In the genomic region with DNA sequence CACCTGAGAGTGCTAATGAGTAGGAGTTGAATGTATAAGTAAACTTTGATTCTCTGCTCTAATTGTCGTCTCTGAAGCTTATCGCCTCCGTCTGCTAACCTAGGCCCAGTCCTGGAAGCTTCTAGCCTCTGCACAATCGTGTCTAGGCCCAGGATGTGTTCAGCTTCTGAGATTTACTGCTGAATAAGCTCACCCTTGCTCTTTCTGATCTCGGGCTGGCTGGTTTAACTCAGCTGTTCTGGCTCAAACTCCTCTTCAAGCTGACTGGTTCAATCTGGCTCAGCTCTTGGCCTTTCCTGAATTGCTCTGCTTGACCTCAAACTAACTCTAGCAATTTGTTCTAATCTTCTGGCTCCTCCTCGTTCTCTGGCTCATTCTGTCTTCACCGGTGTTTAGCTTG, we compare ENCODE assay signal across 20 mouse cellular contexts.
"Had no signal": no experiment of that assay in that cellular context is flagged by ENCODE, and none has a peak within 500 bp of the region (broad histone marks: within the 10 kb centered on the region; RNA-seq: fewer than 3 reads in every experiment).

No protein-coding gene starts in this region.

- H3K9me3 ChIP-seq: intestine, embryonic 15.5 days; limb, embryonic 10.5 days; limb, embryonic 13.5 days; liver, embryonic 12.5 days; liver, embryonic 15.5 days; lung, embryonic 15.5 days; midbrain, embryonic 10.5 days; neural tube, embryonic 12.5 days; neural tube, embryonic 15.5 days had no signal

- H3K9ac ChIP-seq: intestine, embryonic 15.5 days; limb, embryonic 13.5 days; liver, embryonic 12.5 days; liver, embryonic 15.5 days; lung, embryonic 15.5 days; neural tube, embryonic 12.5 days; neural tube, embryonic 15.5 days had no signal

- H3K27ac ChIP-seq: intestine, embryonic 15.5 days; limb, embryonic 10.5 days; limb, embryonic 13.5 days; liver, embryonic 12.5 days; liver, embryonic 15.5 days; lung, embryonic 15.5 days; midbrain, embryonic 10.5 days; neural tube, embryonic 12.5 days; neural tube, embryonic 15.5 days had no signal

- DNase-seq: liver; lung, adult 18-20 months; lung, postnatal 10 days; lung, postnatal 36 days; midbrain, embryonic 14.5 days; right cerebral cortex, adult 18-20 months; right cerebral cortex, postnatal 14 days; right cerebral cortex, postnatal 4 days; thymus, postnatal 25 days had no signal

- H3K36me3 ChIP-seq: intestine, embryonic 15.5 days; limb, embryonic 10.5 days; limb, embryonic 13.5 days; liver, embryonic 12.5 days; liver, embryonic 15.5 days; lung, embryonic 15.5 days; midbrain, embryonic 10.5 days; neural tube, embryonic 12.5 days; neural tube, embryonic 15.5 days had no signal

- ATAC-seq: hindbrain, embryonic 16.5 days; intestine, embryonic 15.5 days; liver, embryonic 12.5 days had no signal

- H3K4me3 ChIP-seq: intestine, embryonic 15.5 days; limb, embryonic 10.5 days; limb, embryonic 13.5 days; liver, embryonic 12.5 days; liver, embryonic 15.5 days; lung, embryonic 15.5 days; megakaryocyte, embryonic 14.5 days; midbrain, embryonic 10.5 days; neural tube, embryonic 12.5 days; neural tube, embryonic 15.5 days had no signal

- H3K4me2 ChIP-seq: intestine, embryonic 15.5 days; limb, embryonic 13.5 days; liver, embryonic 12.5 days; liver, embryonic 15.5 days; lung, embryonic 15.5 days; neural tube, embryonic 12.5 days; neural tube, embryonic 15.5 days had no signal

- H3K4me1 ChIP-seq: limb, embryonic 10.5 days; limb, embryonic 13.5 days; liver, embryonic 12.5 days; liver, embryonic 15.5 days; lung, embryonic 15.5 days; megakaryocyte, embryonic 14.5 days; neural tube, embryonic 12.5 days; neural tube, embryonic 15.5 days had no signal

- H3K27me3 ChIP-seq: intestine, embryonic 15.5 days; liver, embryonic 15.5 days; lung, embryonic 15.5 days; neural tube, embryonic 12.5 days; neural tube, embryonic 15.5 days had no signal
